Mouse (Mus musculus) heart, postnatal 0 days (tissue): ENCODE measurements at regions not wholly inside any gene's neighbourhood (a gene's known extent, or its start where the extent isn't known, plus 50 kb on each side); places are given as distances from the start of the nearest gene placed in this dataset.

Experiments used
- ATAC-seq: fragments of 200-750 bp; cut with Nextera tagmentation; 2 replicates; pipeline ENCODE4 v1.8.0; 2017; ENCODE audit warnings: low read depth, moderate number of reproducible peaks, moderate library complexity; ENCODE audit not compliant: insufficient read depth
- DNase-seq: peaks from one replicate; pipeline ENCODE4 v3.0.0-alpha.2; 2016; ENCODE audit warnings: low spot score
- H3K27ac ChIP-seq: fragments of 300-500 bp; sonication (generic); 2 replicates; pipeline ENCODE4 v1.5.1; 2014; ENCODE audit warnings: low read depth, mild to moderate bottlenecking
- H3K27me3 ChIP-seq: fragments of 300-500 bp; sonication (generic); 2 replicates; pipeline ENCODE4 v1.6.1; 2014; ENCODE audit warnings: low read length, mixed read lengths; ENCODE audit not compliant: control insufficient read depth, insufficient read depth
- H3K36me3 ChIP-seq: fragments of 300-500 bp; sonication (generic); replicated peaks from 2 replicates; pipeline ENCODE4 v1.6.1; 2014; ENCODE audit warnings: low read length, mixed read lengths; ENCODE audit not compliant: control insufficient read depth, insufficient read depth
- H3K4me1 ChIP-seq: fragments of 300-500 bp; sonication (generic); 2 replicates; pipeline ENCODE4 v1.6.1; 2014; ENCODE audit warnings: antibody characterized with exemption; ENCODE audit not compliant: control insufficient read depth, insufficient read depth
- H3K4me2 ChIP-seq: fragments of 300-500 bp; sonication (generic); 2 replicates; pipeline ENCODE4 v1.6.1; 2014; ENCODE audit warnings: low read depth, mild to moderate bottlenecking, low read length, moderate library complexity
- H3K4me3 ChIP-seq: fragments of 300-500 bp; sonication (generic); 2 replicates; pipeline ENCODE4 v1.5.1; 2014; ENCODE audit warnings: low read depth, low read length
- H3K9ac ChIP-seq: fragments of 300-500 bp; sonication (generic); replicated peaks from 2 replicates; pipeline ENCODE4 v1.6.1; 2014; ENCODE audit warnings: low read depth, low read length, mixed read lengths
- H3K9me3 ChIP-seq: fragments of 300-500 bp; sonication (generic); replicated peaks from 2 replicates; pipeline ENCODE4 v1.6.1; 2016; ENCODE audit warnings: low read length; ENCODE audit not compliant: control insufficient read depth
- CTCF ChIP-seq: IDR thresholded peaks from 2 replicates; pipeline ENCODE4 v1.5.1; 2016; ENCODE audit warnings: antibody characterized with exemption, control low read depth, low read depth
- EP300 ChIP-seq: IDR thresholded peaks from 2 replicates; pipeline ENCODE4 v1.6.1; 2016; ENCODE audit warnings: antibody characterized with exemption, low read depth
- WGBS: fragments of 180-500 bp; shearing (Covaris S2); extraction: QIAGEN DNeasy Blood & Tissue Kit; methylation state at CpG from one replicate; pipeline ENCODE4 v1.1.7; 2014; 5-methylcytosine and 5-hydroxymethylcytosine counted together

DNA sequence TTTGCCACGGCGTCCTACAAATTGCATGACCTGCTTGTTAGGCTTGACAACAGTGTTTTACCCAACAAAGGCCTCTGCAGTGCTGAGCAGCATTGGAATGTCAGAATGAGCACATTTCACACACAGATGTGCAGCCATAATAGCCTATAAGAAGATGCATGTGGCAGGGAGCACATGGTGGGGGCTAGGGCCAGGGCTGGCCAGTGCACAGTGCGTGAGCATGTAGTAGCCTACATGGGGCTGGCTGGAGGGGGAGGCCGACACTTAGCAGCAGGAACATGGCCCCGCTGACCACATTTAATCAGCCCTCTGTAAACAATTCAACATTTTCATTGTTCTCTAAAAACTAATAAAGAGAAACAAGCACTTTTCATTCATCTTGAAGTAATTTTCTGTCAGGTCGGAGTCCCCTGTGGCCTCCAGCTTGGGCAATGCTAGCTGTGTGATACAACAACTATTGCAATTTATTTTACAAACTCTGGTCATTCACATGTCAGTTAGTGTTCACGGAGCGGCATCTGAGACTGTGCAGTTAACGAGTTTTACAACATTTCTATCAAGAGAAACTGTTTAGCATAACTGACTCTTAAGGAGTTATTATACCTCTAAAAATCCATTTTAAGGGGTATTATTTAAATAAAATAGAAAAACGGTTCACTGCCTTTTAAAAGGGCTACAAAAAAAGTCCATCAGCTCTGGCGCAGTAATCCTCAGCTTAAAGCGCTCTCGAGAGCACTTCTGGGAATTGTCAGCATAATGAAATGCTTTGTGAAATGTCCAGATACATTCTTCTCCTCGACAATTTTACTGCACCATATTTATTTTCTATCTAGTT is 246.6 kb upstream of the Nr2f1 start:
- TF ChIP-seq EP300: no peak
- no peak for TF ChIP-seq CTCF
- Histone ChIP-seq H3K9ac (no peak overlapping the region), H3K4me2 (no peak overlapping the region)

DNA sequence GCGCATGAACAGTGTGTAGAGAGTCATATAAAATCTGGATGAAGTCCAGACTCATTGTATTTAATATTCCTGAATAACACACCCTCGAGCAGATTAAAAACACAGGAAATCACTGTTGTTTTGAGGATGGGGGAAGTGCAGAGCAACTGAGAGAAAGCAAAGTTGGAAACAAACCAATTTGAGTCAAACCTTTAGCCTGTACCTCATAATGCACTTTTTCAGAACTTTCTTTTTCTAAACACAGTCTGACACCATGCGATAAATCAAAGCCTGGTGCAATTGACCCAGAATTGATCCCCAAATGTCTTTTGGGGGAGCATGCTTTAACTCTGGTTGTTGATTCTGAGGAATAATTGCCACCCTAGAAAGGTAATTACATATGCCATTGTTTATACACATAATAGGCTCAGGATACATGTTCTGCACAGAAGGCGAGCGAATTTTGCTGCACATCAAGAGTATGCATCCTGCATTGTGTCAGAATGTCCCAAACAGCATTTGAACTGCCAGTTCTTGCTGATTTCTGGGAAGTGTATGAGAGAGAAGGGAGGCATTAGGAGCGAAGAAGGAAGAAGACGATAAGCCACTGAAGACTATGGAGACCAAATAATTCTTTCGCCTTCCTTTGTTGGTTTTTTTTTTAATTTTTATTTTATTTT is 245.3 kb upstream of the Nr2f1 start:
- H3K4me2 ChIP-seq: no peak overlapping the region
- no peak overlapping the region for H3K9ac ChIP-seq
- H3K27ac ChIP-seq: no peak overlapping the region
- H3K4me1 ChIP-seq: no peaks in the 10 kb centered on the region
- no peaks in the 10 kb centered on the region for H3K36me3 ChIP-seq
- ATAC-seq (no peak; the same call in 1 of the 2 replicates), DNase-seq (no peak)
- no peak overlapping the region for H3K4me3 ChIP-seq
- H3K27me3 ChIP-seq: no peaks in the 10 kb centered on the region
- no peak for TF ChIP-seq CTCF
- no peak for TF ChIP-seq EP300
- H3K9me3 ChIP-seq: no peaks in the 10 kb centered on the region
- WGBS: 70% methylated on average over 8 of the region's 8 CpGs

More for the DNA sequence above, 246.6 kb upstream of the Nr2f1 start:
- no peak overlapping the region for H3K4me3 ChIP-seq
- 81% methylated on average over 14 of the region's 14 CpGs for WGBS
- no peaks in the 10 kb centered on the region for H3K9me3 ChIP-seq
- no peaks in the 10 kb centered on the region for H3K27me3 ChIP-seq
- ATAC-seq (no peak), DNase-seq (no peak)
- H3K4me1 ChIP-seq: no peaks in the 10 kb centered on the region
- no peaks in the 10 kb centered on the region for H3K36me3 ChIP-seq
- no peak overlapping the region for H3K27ac ChIP-seq

- Histone ChIP-seq H3K9ac (no peak overlapping the region), H3K27me3 (no peaks in the 10 kb centered on the region), H3K4me2 (no peak overlapping the region; the same call in 1 of the 2 replicates), H3K4me3 (no peak overlapping the region), H3K4me1 (no peaks in the 10 kb centered on the region), H3K9me3 (no peaks in the 10 kb centered on the region), H3K27ac (no peak overlapping the region), H3K36me3 (no peaks in the 10 kb centered on the region)
- ATAC-seq (no peak), DNase-seq (no peak)
- no peak for TF ChIP-seq EP300
- WGBS: 75% methylated on average over 4 of the region's 4 CpGs
Measured at GRCm38 (mm10) chr13:78428469-78428868, 228.9 kb upstream of the Nr2f1 start.

GRCm38 (mm10) chr13:78428084-78428445 is 228.5 kb upstream of the Nr2f1 start:
- 13% methylated on average over 9 of the region's 9 CpGs for WGBS

GRCm38 (mm10) chr13:78427141-78428083 is 227.9 kb upstream of the Nr2f1 start:
- no peak for TF ChIP-seq EP300
- no peak for TF ChIP-seq CTCF
- peak overlapping the region; percentile 74 for H3K4me2 ChIP-seq
- no peak for ATAC-seq
- no peaks in the 10 kb centered on the region for H3K9me3 ChIP-seq
- DNase-seq: no peak
- H3K9ac ChIP-seq: peak overlapping the region; percentile 13; the same call in 1 of the 2 replicates
- WGBS: 11% methylated on average over 24 of the region's 24 CpGs
- H3K27me3 ChIP-seq: no peaks in the 10 kb centered on the region
- H3K4me1 ChIP-seq: no peaks in the 10 kb centered on the region
- no peak overlapping the region for H3K27ac ChIP-seq
- peak overlapping the region; percentile 46 for H3K4me3 ChIP-seq
- H3K36me3 ChIP-seq: no peaks in the 10 kb centered on the region

More at GRCm38 (mm10) chr13:78428084-78428445, 228.5 kb upstream of the Nr2f1 start:
- Histone ChIP-seq H3K4me1 (no peaks in the 10 kb centered on the region), H3K27ac (no peak overlapping the region), H3K9ac (0 out of 2 replicates have a peak overlapping the region, but pooled peaks have one; percentile 13), H3K36me3 (no peaks in the 10 kb centered on the region), H3K9me3 (no peaks in the 10 kb centered on the region), H3K4me3 (peak overlapping the region; percentile 46), H3K4me2 (peak overlapping the region; percentile 74), H3K27me3 (no peaks in the 10 kb centered on the region)
- no peak for TF ChIP-seq CTCF
- no peak for DNase-seq
- ATAC-seq: no peak
